ENCODE assay signal across 8 mouse cellular contexts in the genomic region with DNA sequence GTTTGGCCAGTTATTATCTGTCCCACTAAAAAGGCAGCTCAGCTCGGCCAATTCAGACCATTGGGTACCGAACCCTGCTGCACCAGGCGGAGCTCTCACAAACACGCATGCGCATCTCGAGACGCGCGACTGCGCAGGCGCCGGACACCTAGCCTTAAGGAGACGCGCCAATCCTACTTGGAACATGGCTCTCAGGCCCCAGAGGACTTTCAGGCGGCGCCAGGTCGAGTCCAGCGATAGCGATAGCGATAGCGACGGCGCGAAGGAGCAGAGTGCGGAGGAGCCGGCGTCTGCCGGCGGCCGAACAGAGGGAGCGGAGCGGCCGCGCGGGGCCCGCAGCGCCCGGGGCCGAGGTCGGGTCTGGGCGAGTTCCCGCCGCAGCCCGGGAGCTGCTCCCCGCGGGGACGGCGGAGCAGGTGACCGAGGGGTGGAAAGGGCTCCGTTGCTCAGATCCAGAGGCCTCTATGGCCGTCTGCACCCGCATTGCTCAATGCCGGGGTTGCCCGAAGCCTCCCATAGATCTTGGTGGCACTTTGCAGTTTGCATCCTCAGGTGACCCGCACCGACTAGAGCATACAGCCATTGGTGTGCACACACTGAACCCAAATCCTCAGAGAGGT. TPM values are rescaled to one million over a fixed set of nuclear protein-coding genes. Genes with fewer than 3 reads are reported as not detected.
DNase-seq lines count a peak whose midpoint lies in the region; ATAC-seq and TF ChIP-seq lines count a peak whose summit lies in the region.

A gene (plus strand): TSS at position 147 of the 620 bp plus-strand sequence.

- ATAC-seq in embryonic facial prominence, embryonic 14.5 days (ENCODE audit: low read depth), result peak; percentile 96
- peak; percentile 94 for ATAC-seq in limb, embryonic 14.5 days (ENCODE audit: low FRiP score, low read depth)
- peak; percentile 90 for ATAC-seq in midbrain, postnatal 0 days (ENCODE audit: low FRiP score)

- TF ChIP-seq POLR2A in limb, embryonic 14.5 days (IDR thresholded peaks at IDR 0.05; ENCODE audit: borderline replicate concordance, extremely low read depth, insufficient read depth, insufficient read length), result 0 out of 2 replicates have a peak, but pooled peaks have one; percentile 49

- peaks cover 30% of the 10 kb centered on the region for H3K36me3 ChIP-seq in embryonic facial prominence, embryonic 14.5 days (ENCODE audit: control insufficient read depth, insufficient read depth, low read length)
- H3K36me3 ChIP-seq in limb, embryonic 14.5 days (ENCODE audit: control insufficient read depth, insufficient read depth, low read length), result peaks cover 22% of the 10 kb centered on the region
- H3K36me3 ChIP-seq in midbrain, postnatal 0 days (ENCODE audit: insufficient read depth, low read length), result peaks cover 18% of the 10 kb centered on the region

- WGBS in embryonic facial prominence, embryonic 14.5 days, result 2% methylated on average over 22 of the region's 56 CpGs
- WGBS in limb, embryonic 14.5 days, result under 1% methylated on average over 51 of the region's 56 CpGs
- WGBS in midbrain, postnatal 0 days, result under 1% methylated on average over 55 of the region's 56 CpGs

- peak; percentile 95 for DNase-seq in 3T3-L1 (ENCODE audit: low read depth, low spot score)
- DNase-seq in adrenal gland, postnatal 4 days (ENCODE audit: low spot score in 2 of 2), result peak; percentile 93 to 94
- DNase-seq in embryonic facial prominence, embryonic 14.5 days (ENCODE audit: low spot score), result peak; percentile 95
- DNase-seq in heart, adult 8-10 months (ENCODE audit: low spot score), result peak; percentile 95
- DNase-seq in kidney, adult 9 months, result peak; percentile 93
- peak; percentile 95 for DNase-seq in limb, embryonic 14.5 days (ENCODE audit: low spot score)
- DNase-seq in midbrain, postnatal 0 days (ENCODE audit: low spot score), result peak; percentile 96
- peak; percentile 89 to 90 for DNase-seq in spleen, postnatal 14 days (ENCODE audit: low spot score in 2 of 2)

- peak within 1 kb of the TSS; percentile 91 for H3K9ac ChIP-seq in embryonic facial prominence, embryonic 14.5 days (ENCODE audit: low read depth, low read length)
- peak within 1 kb of the TSS; percentile 97 for H3K9ac ChIP-seq in limb, embryonic 14.5 days (ENCODE audit: low read depth, low read length, severe bottlenecking)
- H3K9ac ChIP-seq in midbrain, postnatal 0 days (replicated peaks; ENCODE audit: low read length, poor library complexity, severe bottlenecking), result peak within 1 kb of the TSS; percentile 79

- peaks cover 8% of the 10 kb centered on the region; the same call in 1 of the 2 replicates for H3K4me1 ChIP-seq in embryonic facial prominence, embryonic 14.5 days (ENCODE audit: control insufficient read depth, insufficient read depth, low read length)
- peaks cover 6% of the 10 kb centered on the region for H3K4me1 ChIP-seq in limb, embryonic 14.5 days (ENCODE audit: control insufficient read depth, insufficient read depth, low read length)
- 0 out of 2 replicates have a peak, but pooled peaks cover 3% of the 10 kb centered on the region for H3K4me1 ChIP-seq in midbrain, postnatal 0 days (ENCODE audit: insufficient read depth, low read length)

- H3K4me3 ChIP-seq in embryonic facial prominence, embryonic 14.5 days (ENCODE audit: low read depth, low read length), result peak within 1 kb of the TSS; percentile 84
- peak within 1 kb of the TSS; percentile 91 for H3K4me3 ChIP-seq in limb, embryonic 14.5 days (replicated peaks; ENCODE audit: low read length)
- peak within 1 kb of the TSS; percentile 75 for H3K4me3 ChIP-seq in midbrain, postnatal 0 days (ENCODE audit: low read depth, low read length)

- peak within 1 kb of the TSS; percentile 46; the same call in 1 of the 2 replicates for H3K27ac ChIP-seq in embryonic facial prominence, embryonic 14.5 days (replicated peaks; ENCODE audit: low read depth, low read length)
- H3K27ac ChIP-seq in limb, embryonic 14.5 days (replicated peaks; ENCODE audit: low read depth, low read length), result peak within 1 kb of the TSS; percentile 68; the same call in 1 of the 2 replicates
- peak within 1 kb of the TSS; percentile 60 for H3K27ac ChIP-seq in midbrain, postnatal 0 days (ENCODE audit: low read depth, low read length)

- no peaks in the 10 kb centered on the region for H3K9me3 ChIP-seq in embryonic facial prominence, embryonic 14.5 days (ENCODE audit: control insufficient read depth, low read length)
- H3K9me3 ChIP-seq in limb, embryonic 14.5 days (ENCODE audit: control insufficient read depth, low read length), result no peaks in the 10 kb centered on the region
- no peaks in the 10 kb centered on the region for H3K9me3 ChIP-seq in midbrain, postnatal 0 days (ENCODE audit: low read length)

- H3K27me3 ChIP-seq in embryonic facial prominence, embryonic 14.5 days (replicated peaks; ENCODE audit: control insufficient read depth, insufficient read depth, low read length), result no peaks in the 10 kb centered on the region
- no peaks in the 10 kb centered on the region for H3K27me3 ChIP-seq in limb, embryonic 14.5 days (ENCODE audit: control insufficient read depth, insufficient read depth, low read length)
- H3K27me3 ChIP-seq in midbrain, postnatal 0 days (ENCODE audit: insufficient read depth, low read length), result no peaks in the 10 kb centered on the region

- H3K4me2 ChIP-seq in embryonic facial prominence, embryonic 14.5 days (ENCODE audit: low read depth, low read length), result peak within 1 kb of the TSS; percentile 61
- peak within 1 kb of the TSS; percentile 68 for H3K4me2 ChIP-seq in limb, embryonic 14.5 days (replicated peaks; ENCODE audit: low read depth, low read length, severe bottlenecking)
- peak within 1 kb of the TSS; percentile 64 for H3K4me2 ChIP-seq in midbrain, postnatal 0 days (ENCODE audit: low read depth, low read length, poor library complexity, severe bottlenecking)

- peak; percentile 32; the same call in 1 of the 2 replicates for TF ChIP-seq CTCF in midbrain, postnatal 0 days (IDR thresholded peaks at IDR 0.05)

RNA-seq across cellular contexts. Expression of the gene that starts here (rescaled TPM):
- 10 to 100 TPM; 18.9 to 22.9 TPM for total RNA-seq in adrenal gland, postnatal 4 days (2021)
- 10.4 and 11.5 TPM in 2 replicates for polyA plus RNA-seq in embryonic facial prominence, embryonic 14.5 days (2014; fragmentation: Nextera tagmentation; extraction: Ambion mirVana)
- 1 to 10 TPM; 2.3 to 4.6 (median 3.2) TPM for total RNA-seq in heart, adult 8-10 months (2022)
- 21.5 and 22.7 TPM in 2 replicates for polyA plus RNA-seq in limb, embryonic 14.5 days (2012; rRNA removed)
- polyA plus RNA-seq in limb, embryonic 14.5 days (2014; fragmentation: Nextera tagmentation; extraction: Ambion mirVana), result 11.5 and 13.8 TPM in 2 replicates
- total RNA-seq in midbrain, postnatal 0 days (2014; rRNA removed), result 13.7 and 16.8 TPM in 2 replicates
- 3.3 and 4.9 TPM in 2 replicates for polyA plus RNA-seq in midbrain, postnatal 0 days (2015; fragmentation: Nextera tagmentation; extraction: Ambion mirVana)

Comparison
In these comparisons a context has a peak if more than half of its experiments do, and no peak if none do; other contexts are left out.
1. Peak in every context shown above with its lines: DNase-seq, ATAC-seq, H3K4me3 ChIP-seq and H3K27ac ChIP-seq.